Mouse (Mus musculus) cortical plate, adult 2 months (tissue): Measurements from ENCODE around the gene Ano9. TPM values are rescaled to one million over a fixed set of nuclear protein-coding genes. Genes with fewer than 3 reads are reported as not detected.
A peak's percentile ranks its signal among the peaks of the same experiment; 100 is the strongest.

Source experiments
- H3K27ac ChIP-seq: fragments of 200-500 bp; 2 replicates; pipeline ENCODE4 v1.5.1; 2012; ENCODE audit warnings: low read length, control low read depth, inconsistent platforms; ENCODE audit not compliant: insufficient read depth
- H3K4me1 ChIP-seq: fragments of 200-500 bp; 2 replicates; pipeline ENCODE4 v1.6.1; 2011; ENCODE audit warnings: low read length; ENCODE audit not compliant: control insufficient read depth, insufficient read depth
- H3K4me3 ChIP-seq: fragments of 200-500 bp; 2 replicates; pipeline ENCODE4 v1.5.1; 2011; ENCODE audit warnings: mild to moderate bottlenecking, low read length, control low read depth; ENCODE audit not compliant: insufficient read depth
- CTCF ChIP-seq: fragments of 200-500 bp; IDR thresholded peaks from 2 replicates; pipeline ENCODE4 v1.5.1; 2011; ENCODE audit warnings: mild to moderate bottlenecking, control low read depth, low read length; ENCODE audit not compliant: insufficient read depth; ENCODE audit errors: extremely low read depth
- POLR2A ChIP-seq: fragments of 200-500 bp; IDR thresholded peaks from 2 replicates; pipeline ENCODE4 v1.6.1; 2011; ENCODE audit warnings: mild to moderate bottlenecking, low read length, control low read depth; ENCODE audit not compliant: insufficient read depth; ENCODE audit errors: extremely low read depth
- polyA plus RNA-seq: library from polyadenylated mRNA; depleted of rRNA; stranded (reverse); fragments of >200 nt; gene quantifications from 2 replicates; pipeline ENCODE4 v1.2.3, GENCODE M21; 2012

Gene Ano9
- polyA plus RNA-seq, 1 experiment = not detected

- Histone ChIP-seq H3K4me3 (no peak overlapping the region), H3K4me1 (no peaks in the 10 kb centered on the region), H3K27ac (no peak overlapping the region)
- TF ChIP-seq CTCF (no peak), POLR2A (no peak)
Measured at GRCm38 (mm10) chr7:141087894-141088293, 29.7 kb downstream of the Ano9 start.

- no peaks in the 10 kb centered on the region for H3K4me1 ChIP-seq
- no peak for TF ChIP-seq POLR2A
- TF ChIP-seq CTCF = no peak
Measured at GRCm38 (mm10) chr7:141079481-141080449, 37.8 kb downstream of the Ano9 start.

GRCm38 (mm10) chr7:141078876-141079275 is 38.7 kb downstream of the Ano9 start:
- H3K4me3 ChIP-seq = no peak overlapping the region
- TF ChIP-seq POLR2A (no peak), CTCF (no peak)
- H3K4me1 ChIP-seq = no peaks in the 10 kb centered on the region
- no peak overlapping the region for H3K27ac ChIP-seq

More at GRCm38 (mm10) chr7:141079481-141080449, 37.8 kb downstream of the Ano9 start:
- Histone ChIP-seq H3K27ac (no peak overlapping the region), H3K4me3 (no peak overlapping the region)

GRCm38 (mm10) chr7:141077841-141078240 is 39.8 kb downstream of the Ano9 start, which contains the start of gene Pkp3:
TSS of gene Pkp3 (plus strand) at chr7:141078218.
- TF ChIP-seq CTCF (no peak), POLR2A (no peak)
- H3K4me3 ChIP-seq = no peak within 1 kb of the TSS

GRCm38 (mm10) chr7:141073782-141074181 is 43.8 kb downstream of the Ano9 start:
- TF ChIP-seq POLR2A (no peak), CTCF (no peak)
- no peak overlapping the region for H3K4me3 ChIP-seq
- H3K4me1 ChIP-seq = peaks cover 6% of the 10 kb centered on the region
- H3K27ac ChIP-seq = no peak overlapping the region

More at GRCm38 (mm10) chr7:141077841-141078240, 39.8 kb downstream of the Ano9 start, which contains the start of gene Pkp3:
- Histone ChIP-seq H3K27ac (no peak within 1 kb of the TSS), H3K4me1 (no peaks in the 10 kb centered on the region)

- H3K4me1 ChIP-seq = peaks cover 6% of the 10 kb centered on the region
- H3K27ac ChIP-seq = peak overlapping the region; percentile 74; the same call in 1 of the 2 replicates
- TF ChIP-seq POLR2A = no peak
- TF ChIP-seq CTCF = peak; percentile 60
- no peak overlapping the region for H3K4me3 ChIP-seq
Measured at GRCm38 (mm10) chr7:141072017-141072745, 45.4 kb downstream of the Ano9 start.

GRCm38 (mm10) chr7:141070058-141070862 is 47.3 kb downstream of the Ano9 start:
- peak overlapping the region; percentile 58 for H3K27ac ChIP-seq
- H3K4me3 ChIP-seq = peak overlapping the region; percentile 28
- TF ChIP-seq POLR2A = peak; percentile 66
- TF ChIP-seq CTCF = peak; percentile 83

GRCm38 (mm10) chr7:141068351-141068750 is 49.3 kb downstream of the Ano9 start:
- H3K27ac ChIP-seq = no peak overlapping the region

More at GRCm38 (mm10) chr7:141070058-141070862, 47.3 kb downstream of the Ano9 start:
- peaks cover 6% of the 10 kb centered on the region for H3K4me1 ChIP-seq

More at GRCm38 (mm10) chr7:141068351-141068750, 49.3 kb downstream of the Ano9 start:
- Histone ChIP-seq H3K4me3 (no peak overlapping the region), H3K4me1 (peaks cover 6% of the 10 kb centered on the region)
- TF ChIP-seq CTCF = no peak
- TF ChIP-seq POLR2A = peak; percentile 17; the same call in 1 of the 2 replicates
